Mouse (Mus musculus) intestine, postnatal 0 days (tissue): ENCODE data around the gene Ccdc183. TPM values are rescaled to one million over a fixed set of nuclear protein-coding genes. Genes with fewer than 3 reads are reported as not detected.
A peak's percentile ranks its signal among the peaks of the same experiment; 100 is the strongest.

Source experiments
- ATAC-seq: fragments of 200-750 bp; cut with Nextera tagmentation; 2 replicates; pipeline ENCODE4 v1.8.0; 2017; ENCODE audit warnings: mild to moderate bottlenecking, moderate TSS enrichment, moderate library complexity
- H3K27ac ChIP-seq: fragments of 300-500 bp; sonication (generic); 2 replicates; pipeline ENCODE4 v1.5.1; 2014; ENCODE audit warnings: mild to moderate bottlenecking, low read depth, low read length, moderate library complexity
- H3K27me3 ChIP-seq: fragments of 300-500 bp; sonication (generic); replicated peaks from 2 replicates; pipeline ENCODE4 v1.6.1; 2014; ENCODE audit warnings: low read length, mixed read lengths; ENCODE audit not compliant: control insufficient read depth, insufficient read depth
- H3K36me3 ChIP-seq: fragments of 300-500 bp; sonication (generic); 2 replicates; pipeline ENCODE4 v1.6.1; 2014; ENCODE audit warnings: mild to moderate bottlenecking, moderate library complexity; ENCODE audit not compliant: control insufficient read depth, insufficient read depth
- H3K4me1 ChIP-seq: fragments of 300-500 bp; sonication (generic); replicated peaks from 2 replicates; pipeline ENCODE4 v1.6.1; 2014; ENCODE audit warnings: antibody characterized with exemption, low read length, mixed read lengths; ENCODE audit not compliant: control insufficient read depth, insufficient read depth
- H3K4me2 ChIP-seq: fragments of 300-500 bp; sonication (generic); replicated peaks from 2 replicates; pipeline ENCODE4 v1.6.1; 2014; ENCODE audit warnings: low read depth, mild to moderate bottlenecking, moderate library complexity
- H3K4me3 ChIP-seq: fragments of 300-500 bp; sonication (generic); 2 replicates; pipeline ENCODE4 v1.5.1; 2014; ENCODE audit warnings: low read depth, low read length
- H3K9ac ChIP-seq: fragments of 300-500 bp; sonication (generic); 2 replicates; pipeline ENCODE4 v1.6.1; 2014; ENCODE audit warnings: mild to moderate bottlenecking, low read depth, low read length
- H3K9me3 ChIP-seq: fragments of 300-500 bp; sonication (generic); 2 replicates; pipeline ENCODE4 v1.6.1; 2016; ENCODE audit warnings: mixed run types; ENCODE audit not compliant: control insufficient read depth
- CTCF ChIP-seq: sonication (generic); IDR thresholded peaks from 2 replicates; pipeline ENCODE4 v1.5.1; 2016; ENCODE audit warnings: low read depth, mild to moderate bottlenecking, control low read depth, antibody characterized with exemption, moderate library complexity
- WGBS: fragments of 180-500 bp; shearing (Covaris S2); extraction: QIAGEN DNeasy Blood & Tissue Kit; methylation state at CpG from one replicate; pipeline ENCODE4 v1.1.7; 2014; 5-methylcytosine and 5-hydroxymethylcytosine counted together
- polyA plus RNA-seq: library from polyadenylated mRNA; unstranded; fragments of >200 nt; fragmentation: Nextera tagmentation; extraction: Ambion mirVana; gene quantifications from 2 replicates; pipeline ENCODE4 v1.2.1, GENCODE M21; 2015

Gene Ccdc183
- polyA plus RNA-seq, 1 experiment from 2014 or later, result 0.09 TPM

DNA sequence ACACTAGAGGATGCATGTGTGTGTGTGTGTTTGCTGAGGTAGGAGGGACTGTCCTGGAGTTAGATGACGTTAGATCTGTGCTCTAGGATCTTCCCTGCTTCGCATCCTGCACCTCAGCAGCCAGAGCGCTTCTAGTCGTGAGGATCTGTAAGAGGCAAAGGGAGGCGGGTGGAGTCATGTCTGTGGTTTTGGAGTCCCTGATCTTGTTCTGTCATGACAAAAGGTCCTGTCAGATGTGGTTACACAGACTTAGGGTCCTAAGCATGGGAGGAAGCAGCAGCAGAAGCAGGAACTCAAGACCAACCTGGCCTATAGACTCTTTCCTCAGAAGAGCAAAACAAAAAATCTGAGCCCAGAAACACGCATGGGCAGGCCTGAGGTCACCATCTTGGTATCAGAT is 2.9 kb upstream of the Ccdc183 start:
- Histone ChIP-seq H3K27me3 (peaks cover 14% of the 10 kb centered on the region; the same call in 1 of the 2 replicates), H3K36me3 (no peaks in the 10 kb centered on the region; the same call in 1 of the 2 replicates), H3K9ac (no peak overlapping the region), H3K9me3 (no peaks in the 10 kb centered on the region), H3K4me1 (no peaks in the 10 kb centered on the region), H3K4me3 (no peak overlapping the region), H3K4me2 (no peak overlapping the region), H3K27ac (no peak overlapping the region)
- WGBS, result 84% methylated on average over 6 of the region's 6 CpGs
- ATAC-seq, result no peak
- TF ChIP-seq CTCF, result no peak

DNA sequence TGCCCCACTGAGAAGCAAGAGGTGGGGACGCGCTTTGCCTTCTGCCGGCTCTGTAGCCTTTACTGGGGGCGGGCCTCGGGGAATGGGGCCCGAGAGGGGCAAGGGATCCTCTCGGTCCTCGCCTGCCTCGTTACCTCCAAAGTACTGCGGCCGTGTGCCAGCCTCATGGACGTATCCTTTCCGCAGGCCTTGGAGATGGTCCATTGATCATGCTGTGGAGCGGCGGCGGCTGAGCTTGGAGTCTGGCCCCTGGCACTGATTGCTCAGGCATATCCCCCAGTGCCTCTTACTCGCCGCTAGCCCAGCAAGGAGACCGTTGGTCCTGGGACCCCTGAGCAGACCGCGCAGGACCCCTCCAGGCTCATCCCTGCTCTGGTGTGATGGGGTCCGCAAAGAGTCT is 1.1 kb downstream of the Ccdc183 start:
- no peak overlapping the region for H3K9ac ChIP-seq
- H3K4me3 ChIP-seq, result peak overlapping the region; percentile 20
- H3K27me3 ChIP-seq, result peaks cover 14% of the 10 kb centered on the region; the same call in 1 of the 2 replicates
- no peak overlapping the region for H3K27ac ChIP-seq
- no peaks in the 10 kb centered on the region; the same call in 1 of the 2 replicates for H3K36me3 ChIP-seq
- no peak for ATAC-seq
- no peaks in the 10 kb centered on the region for H3K9me3 ChIP-seq
- peak overlapping the region; percentile 54 for H3K4me2 ChIP-seq
- H3K4me1 ChIP-seq, result no peaks in the 10 kb centered on the region
- TF ChIP-seq CTCF, result no peak
- 19% methylated on average over 19 of the region's 22 CpGs for WGBS

DNA sequence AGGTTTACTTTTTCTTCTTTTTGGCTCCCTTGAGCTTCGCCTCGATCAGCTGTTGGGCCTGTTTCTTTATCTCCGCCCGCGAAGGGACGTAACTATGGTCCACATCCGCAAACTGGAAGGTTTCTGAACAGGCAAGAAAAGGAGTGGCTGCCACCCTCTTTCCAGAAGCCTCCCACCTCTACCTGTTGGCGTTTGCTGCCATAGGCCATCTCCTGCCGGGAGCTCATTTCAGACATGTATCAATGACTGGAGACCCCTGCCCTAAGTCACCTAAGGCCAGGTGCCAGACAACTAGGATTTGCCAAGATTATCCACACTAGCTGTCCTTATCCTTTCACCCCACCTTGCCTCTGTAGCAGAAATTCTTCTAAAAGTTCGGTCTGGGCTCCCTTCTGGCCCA is 8.8 kb downstream of the Ccdc183 start:
- ATAC-seq, result no peak; the same call in 1 of the 2 replicates
- no peaks in the 10 kb centered on the region for H3K36me3 ChIP-seq
- TF ChIP-seq CTCF, result no peak
- no peaks in the 10 kb centered on the region for H3K9me3 ChIP-seq
- H3K4me2 ChIP-seq, result peak overlapping the region; percentile 90
- peaks cover 10% of the 10 kb centered on the region; the same call in 1 of the 2 replicates for H3K4me1 ChIP-seq
- WGBS, result 44% methylated on average over 10 of the region's 10 CpGs
- no peak overlapping the region for H3K27ac ChIP-seq
- no peak overlapping the region for H3K9ac ChIP-seq
- H3K4me3 ChIP-seq, result peak overlapping the region; percentile 96; the same call in 1 of the 2 replicates
- no peaks in the 10 kb centered on the region for H3K27me3 ChIP-seq

DNA sequence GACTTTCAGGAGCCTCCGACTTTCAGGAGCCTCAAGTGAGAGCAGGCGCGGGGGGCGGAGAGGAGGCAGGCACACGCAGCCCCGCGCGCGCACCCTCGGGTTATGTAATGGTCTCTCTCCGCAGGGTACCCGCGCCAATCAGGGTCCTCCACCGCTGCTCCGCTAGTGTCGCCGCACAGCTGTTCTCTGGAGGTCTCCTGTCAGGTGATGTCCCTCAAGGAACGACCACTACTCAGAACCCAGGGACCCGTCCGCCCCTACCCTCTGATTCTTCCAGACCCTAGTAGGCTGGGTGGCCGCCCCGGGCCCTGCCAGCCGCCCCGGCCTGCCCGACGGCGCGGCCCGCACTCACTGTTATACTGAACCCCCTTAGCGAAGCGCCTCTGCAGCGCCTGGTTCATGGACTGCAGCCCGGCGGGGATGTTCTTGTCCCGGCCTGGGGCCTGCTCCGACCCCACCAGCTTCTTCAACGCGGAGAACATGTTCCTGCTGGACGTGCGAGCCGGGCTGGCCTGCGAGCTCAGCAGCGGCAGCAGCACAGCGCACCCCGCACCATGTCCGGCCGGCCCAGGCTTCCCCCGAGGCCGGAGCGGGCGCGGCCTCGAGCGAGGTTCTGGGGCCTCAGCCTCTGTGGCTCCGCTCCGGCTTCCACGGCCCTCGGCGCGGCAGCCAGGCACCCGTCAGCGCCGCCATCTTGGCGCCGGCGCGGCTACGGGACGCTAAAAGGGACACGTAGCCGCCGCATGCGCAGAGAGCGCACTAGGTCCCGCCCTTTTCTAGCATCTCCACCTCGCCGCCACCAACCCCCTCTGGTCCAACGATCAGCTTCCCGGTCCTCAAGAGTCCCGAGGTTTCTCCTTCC is 9.5 kb downstream of the Ccdc183 start, which contains the start of gene Rabl6:
Gene Rabl6, minus strand, starts transcription at position 761 of the 862 bp plus-strand sequence.
- WGBS, result under 1% methylated on average over 70 of the region's 80 CpGs

DNA sequence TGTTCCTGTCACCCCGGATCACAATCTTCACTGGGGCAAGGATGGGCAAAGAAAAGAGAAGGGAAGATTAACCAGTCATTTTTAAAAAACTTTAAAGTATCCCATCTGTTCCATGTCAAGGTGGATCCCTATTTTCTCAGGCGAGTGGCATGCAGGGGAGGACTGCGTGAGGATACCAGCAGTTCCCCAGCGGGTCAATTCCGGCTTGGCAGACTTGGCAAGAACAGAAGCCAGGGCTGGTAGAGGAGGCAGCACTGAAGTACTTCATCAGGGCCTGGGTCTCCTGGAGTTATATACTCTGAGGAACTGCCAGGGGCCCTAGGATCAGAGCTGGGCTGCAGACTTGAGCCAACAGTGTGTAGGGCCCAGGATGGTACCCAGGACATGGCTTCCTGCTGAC is 15.0 kb downstream of the Ccdc183 start:
- no peaks in the 10 kb centered on the region for H3K9me3 ChIP-seq
- 0 out of 2 replicates have a peak, but pooled peaks cover 5% of the 10 kb centered on the region for H3K4me1 ChIP-seq
- H3K27ac ChIP-seq, result no peak overlapping the region
- no peak overlapping the region for H3K4me3 ChIP-seq
- H3K36me3 ChIP-seq, result peaks cover 54% of the 10 kb centered on the region
- H3K4me2 ChIP-seq, result no peak overlapping the region
- no peak for TF ChIP-seq CTCF
- 92% methylated on average over 5 of the region's 5 CpGs for WGBS
- H3K9ac ChIP-seq, result no peak overlapping the region
- no peaks in the 10 kb centered on the region for H3K27me3 ChIP-seq
- ATAC-seq, result no peak

More for the DNA sequence above, 9.5 kb downstream of the Ccdc183 start, which contains the start of gene Rabl6:
- peak; percentile 88 for ATAC-seq
- no peak for TF ChIP-seq CTCF
- peak within 1 kb of the TSS; percentile 90 for H3K4me2 ChIP-seq
- H3K4me1 ChIP-seq, result peaks cover 10% of the 10 kb centered on the region; the same call in 1 of the 2 replicates
- no peaks in the 10 kb centered on the region for H3K9me3 ChIP-seq
- no peaks in the 10 kb centered on the region for H3K27me3 ChIP-seq
- H3K36me3 ChIP-seq, result peaks cover 1% of the 10 kb centered on the region; the same call in 1 of the 2 replicates
- peak within 1 kb of the TSS; percentile 96 for H3K4me3 ChIP-seq
- peak within 1 kb of the TSS; percentile 87 for H3K27ac ChIP-seq
- peak within 1 kb of the TSS; percentile 96 for H3K9ac ChIP-seq

DNA sequence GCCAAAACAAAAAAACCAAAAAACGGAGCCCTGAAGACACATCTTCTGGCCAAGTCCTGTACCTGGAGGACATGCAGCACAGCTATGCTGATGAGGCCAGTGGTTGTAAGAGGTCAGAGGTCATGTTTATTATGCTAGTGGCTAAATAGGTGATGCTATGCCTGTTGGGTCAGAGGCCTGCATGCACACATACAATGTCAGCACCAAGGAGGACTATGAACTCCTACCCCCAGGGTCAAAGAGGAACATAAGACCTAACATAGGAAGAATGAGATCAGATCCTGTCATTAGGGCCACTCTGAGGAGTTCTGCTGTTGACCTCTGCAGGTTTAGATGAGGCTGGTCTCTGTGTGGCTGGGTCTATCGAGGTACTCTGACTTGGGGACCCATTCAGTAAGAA is 17.4 kb downstream of the Ccdc183 start:
- H3K9ac ChIP-seq, result no peak overlapping the region
- H3K36me3 ChIP-seq, result peaks cover 77% of the 10 kb centered on the region
- H3K9me3 ChIP-seq, result no peaks in the 10 kb centered on the region
- H3K27me3 ChIP-seq, result no peaks in the 10 kb centered on the region
- TF ChIP-seq CTCF, result no peak
- H3K4me1 ChIP-seq, result no peaks in the 10 kb centered on the region
- 0 out of 2 replicates have a peak, but pooled peaks have one; percentile 22 for ATAC-seq
- no peak overlapping the region for H3K27ac ChIP-seq
- no peak overlapping the region for H3K4me3 ChIP-seq
- WGBS, result 90% methylated on average over 2 of the region's 2 CpGs
- H3K4me2 ChIP-seq, result no peak overlapping the region
